Mouse (Mus musculus): ENCODE measurements around the gene Ube2e2.

DNA sequence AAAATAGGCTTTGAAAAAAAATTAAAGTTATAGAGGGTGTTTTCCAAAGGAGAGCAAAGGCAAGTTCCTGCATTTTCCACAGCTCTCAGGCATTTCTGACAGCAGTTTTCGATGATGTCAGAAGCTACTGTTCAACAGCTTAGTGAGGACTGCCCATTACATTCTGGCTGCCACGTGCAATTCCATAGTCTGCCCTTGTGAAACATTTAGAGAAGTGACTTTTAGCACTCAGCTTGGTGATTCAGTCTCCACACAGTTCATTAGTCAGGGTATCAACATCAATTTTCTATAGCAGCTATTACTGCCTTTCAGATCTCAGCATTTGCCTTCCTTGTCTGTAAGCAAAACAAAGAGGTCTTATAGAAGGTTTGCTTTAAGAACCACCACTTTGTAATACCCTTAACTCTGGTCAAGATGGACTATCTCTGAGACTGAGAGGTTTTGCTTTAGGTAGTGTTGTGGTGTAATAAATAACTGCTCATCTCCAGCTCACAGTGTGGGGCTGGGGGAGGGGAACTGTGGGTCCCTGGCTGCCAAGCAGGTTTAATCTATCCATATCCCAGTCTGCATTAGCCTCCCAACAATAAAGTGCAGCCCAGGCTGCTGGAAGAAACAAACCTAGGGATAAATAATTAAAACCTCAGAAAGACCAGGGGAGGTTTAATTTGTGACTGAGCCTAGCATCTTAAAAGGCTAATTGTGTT, 255.2 kb downstream of the Ube2e2 start:
- no peak for TF ChIP-seq CTCF (IDR thresholded peaks at IDR 0.05; ENCODE audit: low read depth, low read length)
- no peak for TF ChIP-seq GATA1 (IDR thresholded peaks at IDR 0.05; ENCODE audit: borderline replicate concordance, low read length)
- TF ChIP-seq POLR2AphosphoS5 (IDR thresholded peaks at IDR 0.05; ENCODE audit: insufficient replicate concordance, low read depth, low read length), result no peak
- no peak for TF ChIP-seq GATA2 (IDR thresholded peaks at IDR 0.05; ENCODE audit: borderline replicate concordance, low read depth, low read length)

Measured in G1E (cell line).